Mouse (Mus musculus): ENCODE results near the gene Gm42372.

Gene Gm42372

GRCm38 (mm10) chr7:16956410-16957265 is 26.2 kb upstream of the Gm42372 start:
- in situ Hi-C loops (cut with MboI; ENCODE audit: low sequenced_read_pairs) = no loop called here

GRCm38 (mm10) chr7:16959539-16960187 is 23.2 kb upstream of the Gm42372 start, which contains the start of gene Pnmal1:
Gene Pnmal1, plus strand, starts transcription at chr7:16959679.
- in situ Hi-C loops (cut with MboI; ENCODE audit: low sequenced_read_pairs) = no loop called here

- in situ Hi-C loops (cut with MboI; ENCODE audit: low sequenced_read_pairs) = no loop called here
Observed at GRCm38 (mm10) chr7:16961678-16962077, 21.2 kb upstream of the Gm42372 start.

GRCm38 (mm10) chr7:16968414-16968813 is 14.5 kb upstream of the Gm42372 start:
- in situ Hi-C loops (cut with MboI; ENCODE audit: low sequenced_read_pairs) = no loop called here

- in situ Hi-C loops (cut with MboI; ENCODE audit: low sequenced_read_pairs) = no loop called here
Observed at GRCm38 (mm10) chr7:16971160-16971559, 11.7 kb upstream of the Gm42372 start.

- in situ Hi-C loops (cut with MboI; ENCODE audit: low sequenced_read_pairs) = no loop called here
Observed at GRCm38 (mm10) chr7:16974018-16974417, 8.9 kb upstream of the Gm42372 start.

- in situ Hi-C loops (cut with MboI; ENCODE audit: low sequenced_read_pairs) = no loop called here
Observed at GRCm38 (mm10) chr7:16976298-16976697, 6.6 kb upstream of the Gm42372 start.

GRCm38 (mm10) chr7:16978173-16978572 is 4.7 kb upstream of the Gm42372 start:
- in situ Hi-C loops (cut with MboI; ENCODE audit: low sequenced_read_pairs) = no loop called here

GRCm38 (mm10) chr7:16978593-16978992 is 4.3 kb upstream of the Gm42372 start:
- in situ Hi-C loops (cut with MboI; ENCODE audit: low sequenced_read_pairs) = no loop called here

GRCm38 (mm10) chr7:16980348-16980747 is 2.5 kb upstream of the Gm42372 start:
- in situ Hi-C loops (cut with MboI; ENCODE audit: low sequenced_read_pairs) = no loop called here

GRCm38 (mm10) chr7:16987541-16988149 is 4.8 kb downstream of the Gm42372 start:
- in situ Hi-C loops (cut with MboI; ENCODE audit: low sequenced_read_pairs) = no loop called here

- in situ Hi-C loops (cut with MboI; ENCODE audit: low sequenced_read_pairs) = no loop called here
Observed at GRCm38 (mm10) chr7:16988405-16988804, 5.5 kb downstream of the Gm42372 start.

GRCm38 (mm10) chr7:16990006-16990744 is 7.3 kb downstream of the Gm42372 start:
- in situ Hi-C loops (cut with MboI; ENCODE audit: low sequenced_read_pairs) = no loop called here

GRCm38 (mm10) chr7:16991681-16992450 is 9.0 kb downstream of the Gm42372 start:
- in situ Hi-C loops (cut with MboI; ENCODE audit: low sequenced_read_pairs) = no loop called here

GRCm38 (mm10) chr7:16992451-16992807 is 9.5 kb downstream of the Gm42372 start, which contains the start of gene Ccdc8:
Gene Ccdc8, plus strand, starts transcription at chr7:16992708.
- in situ Hi-C loops (cut with MboI; ENCODE audit: low sequenced_read_pairs) = no loop called here

- in situ Hi-C loops (cut with MboI; ENCODE audit: low sequenced_read_pairs) = no loop called here
Observed at GRCm38 (mm10) chr7:16993651-16994399, 10.9 kb downstream of the Gm42372 start.

- in situ Hi-C loops (cut with MboI; ENCODE audit: low sequenced_read_pairs) = no loop called here
Observed at GRCm38 (mm10) chr7:16994400-16994799, 11.5 kb downstream of the Gm42372 start.

GRCm38 (mm10) chr7:16995345-16995744 is 12.5 kb downstream of the Gm42372 start:
- in situ Hi-C loops (cut with MboI; ENCODE audit: low sequenced_read_pairs) = loop anchor here (5.0 kb wide), 1 partner anchor 43 kb away; no protein-coding TSS in a partner anchor

GRCm38 (mm10) chr7:16999233-16999632 is 16.3 kb downstream of the Gm42372 start:
- in situ Hi-C loops (cut with MboI; ENCODE audit: low sequenced_read_pairs) = loop anchor here (5.0 kb wide), 1 partner anchor 47 kb away; no protein-coding TSS in a partner anchor

All from CH12F3 (cell line).